Mouse (Mus musculus) myocyte (in vitro differentiated cells): ENCODE data around the gene Dmbx1. TPM values are rescaled to one million over a fixed set of nuclear protein-coding genes. Genes with fewer than 3 reads are reported as not detected.
A peak's percentile ranks its signal among the peaks of the same experiment; 100 is the strongest.

ENCODE experiments used
- H3K27me3 ChIP-seq: one replicate; pipeline ENCODE4 v1.6.1; 2011; ENCODE audit not compliant: control insufficient read depth, insufficient read depth, insufficient read length
- H3K36me3 ChIP-seq: one replicate; pipeline ENCODE4 v1.6.1; 2011; ENCODE audit not compliant: control insufficient read depth, insufficient read depth
- H3K4me2 ChIP-seq: one replicate; pipeline ENCODE4 v1.6.1; 2011; ENCODE audit warnings: low read depth, control low read depth
- H3K4me3 ChIP-seq: one replicate; pipeline ENCODE4 v1.5.1; 2011; ENCODE audit warnings: mild to moderate bottlenecking, control low read depth, moderate library complexity
- H3K79me2 ChIP-seq: one replicate; pipeline ENCODE4 v1.6.1; 2011; ENCODE audit not compliant: control insufficient read depth, insufficient read depth
- H3ac ChIP-seq: one replicate; pipeline ENCODE4 v1.6.1; 2011; ENCODE audit not compliant: control insufficient read depth, insufficient read length
- CEBPB ChIP-seq: IDR thresholded peaks from 2 replicates; pipeline ENCODE4 v1.6.1; 2011; ENCODE audit warnings: mild to moderate bottlenecking, moderate library complexity; ENCODE audit not compliant: poor library complexity, insufficient read depth, severe bottlenecking
- E2F4 ChIP-seq: IDR thresholded peaks from one replicate; pipeline ENCODE4 v1.6.1; 2011; ENCODE audit warnings: mild to moderate bottlenecking, control low read depth, moderate library complexity; ENCODE audit not compliant: insufficient read depth
- MAX ChIP-seq: IDR thresholded peaks from one replicate; pipeline ENCODE4 v1.6.1; 2011; ENCODE audit warnings: low read depth, mild to moderate bottlenecking, control low read depth
- MYOD1 ChIP-seq, 3 experiments: IDR thresholded peaks; one replicate each; pipeline ENCODE4 v1.6.1; 2011; ENCODE audit warnings: control low read depth in 2 of 3, low read depth in 2 of 3, mild to moderate bottlenecking in 2 of 3, moderate library complexity in 1 of 3; ENCODE audit not compliant: insufficient read length in 2 of 3, control insufficient read depth in 1 of 3
- MYOG ChIP-seq, 3 experiments: IDR thresholded peaks; one replicate each; pipeline ENCODE4 v1.6.1; 2011; ENCODE audit warnings: control low read depth in 2 of 3, low read depth in 2 of 3, mild to moderate bottlenecking in 2 of 3; ENCODE audit not compliant: insufficient read length in 2 of 3, control insufficient read depth in 1 of 3, insufficient read depth in 1 of 3
- POLR2A ChIP-seq: IDR thresholded peaks from one replicate; pipeline ENCODE4 v1.6.1; 2011; ENCODE audit warnings: low read depth, mild to moderate bottlenecking, control low read depth, moderate library complexity; ENCODE audit not compliant: insufficient read length
- POLR2AphosphoS2 ChIP-seq: IDR thresholded peaks from one replicate; pipeline ENCODE4 v1.6.1; 2011; ENCODE audit warnings: low read depth, control low read depth; ENCODE audit not compliant: insufficient read length
- REST ChIP-seq: IDR thresholded peaks from one replicate; pipeline ENCODE4 v1.6.1; 2011; ENCODE audit warnings: mild to moderate bottlenecking, control low read depth, moderate library complexity; ENCODE audit not compliant: insufficient read depth, insufficient read length
- SRF ChIP-seq: IDR thresholded peaks from one replicate; pipeline ENCODE4 v1.6.1; 2011; ENCODE audit warnings: low read depth; ENCODE audit not compliant: control insufficient read depth, insufficient read length
- TCF12 ChIP-seq: IDR thresholded peaks from one replicate; pipeline ENCODE4 v1.6.1; 2011; ENCODE audit warnings: mild to moderate bottlenecking, control low read depth; ENCODE audit not compliant: poor library complexity, insufficient read depth, severe bottlenecking
- TCF3 ChIP-seq: IDR thresholded peaks from one replicate; pipeline ENCODE4 v1.6.1; 2011; ENCODE audit warnings: low read depth, control low read depth; ENCODE audit not compliant: insufficient read length
- USF1 ChIP-seq: IDR thresholded peaks from one replicate; pipeline ENCODE4 v1.6.1; 2011; ENCODE audit warnings: low read depth, mild to moderate bottlenecking, control low read depth, moderate library complexity
- polyA plus RNA-seq: library from polyadenylated mRNA; unstranded; fragments of >200 nt; fragmentation: generic; extraction: Trizol; gene quantifications from one replicate; pipeline ENCODE4 v1.2.1, GENCODE M21; 2012; ENCODE audit warnings: missing spikeins

The Dmbx1 gene
- polyA plus RNA-seq, 1 experiment, result 0.01 TPM

DNA sequence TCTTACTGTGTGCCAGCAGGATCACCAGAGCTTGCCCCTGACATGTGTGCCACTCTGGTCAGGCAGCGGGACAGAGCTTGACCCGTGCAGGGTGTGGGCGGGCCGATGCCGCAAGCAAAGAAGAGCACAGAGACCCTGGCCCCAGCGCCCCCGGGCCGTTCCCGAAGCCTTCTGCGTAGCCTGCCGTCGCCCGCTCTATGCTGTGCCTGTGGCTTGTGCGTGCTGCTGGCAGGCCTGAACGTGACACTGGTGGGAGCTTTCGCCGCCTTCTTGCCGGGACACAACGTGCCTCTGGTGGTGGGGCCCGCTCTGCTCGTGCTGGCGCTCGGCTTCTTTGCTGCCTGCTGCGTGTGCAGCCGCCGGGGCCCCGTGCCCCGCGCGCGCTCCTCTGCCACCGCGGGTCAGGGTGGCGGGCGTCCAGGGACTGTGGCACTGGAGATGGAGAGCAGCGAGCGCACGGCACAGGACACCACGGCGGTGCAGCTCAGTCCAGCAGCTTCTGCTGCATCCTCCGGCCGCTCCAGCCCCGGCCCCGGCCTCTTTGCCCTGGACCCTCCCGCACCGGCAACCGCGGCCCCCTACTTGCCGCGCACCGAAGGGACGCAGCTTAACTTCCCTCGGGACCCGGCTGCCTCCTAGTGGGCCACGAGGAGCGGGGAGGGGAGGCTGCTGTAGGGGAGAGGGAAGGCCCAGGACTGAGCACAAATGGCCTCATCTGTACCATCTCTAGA lies 41.7 kb downstream of the Dmbx1 start:
- H3K4me3 ChIP-seq, result no peak overlapping the region

DNA sequence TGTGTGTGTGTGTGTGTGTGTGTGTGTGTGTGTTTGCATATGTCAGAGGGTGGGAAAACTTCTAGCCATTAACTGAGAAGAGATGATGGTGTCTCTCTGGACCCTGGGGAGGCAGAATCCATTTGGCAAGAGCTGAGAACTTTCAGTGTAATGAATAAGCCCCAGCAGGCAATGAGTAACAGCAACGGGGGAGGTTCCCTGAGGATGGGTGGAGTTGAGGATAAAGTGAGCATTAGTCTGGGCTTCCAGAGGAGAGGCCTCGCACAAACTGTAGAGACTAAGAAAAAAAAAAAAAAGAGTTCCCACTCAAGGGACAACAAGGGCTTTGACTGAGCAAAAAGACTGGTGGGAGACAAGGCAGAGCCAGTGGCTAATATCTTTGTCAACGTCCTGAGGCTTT lies 45.4 kb downstream of the Dmbx1 start:
- no peak overlapping the region for H3K4me3 ChIP-seq
- peaks cover 65% of the 10 kb centered on the region for H3K27me3 ChIP-seq
- no peak overlapping the region for H3K4me2 ChIP-seq
- H3K79me2 ChIP-seq, result no peaks in the 10 kb centered on the region
- H3K36me3 ChIP-seq, result no peaks in the 10 kb centered on the region
- no peak for TF ChIP-seq SRF
- no peak for TF ChIP-seq E2F4
- no peak for TF ChIP-seq MAX
- no peak for TF ChIP-seq POLR2AphosphoS2
- no peak for TF ChIP-seq POLR2A
- no peak for TF ChIP-seq USF1
- no peak for TF ChIP-seq MYOD1 (IDR thresholded peaks at IDR 0.05; ENCODE audit: control insufficient read depth in 1 of 3, insufficient read length in 2 of 3, low read depth in 2 of 3)
- TF ChIP-seq CEBPB, result no peak
- TF ChIP-seq MYOG (IDR thresholded peaks at IDR 0.05; ENCODE audit: control insufficient read depth in 1 of 3, insufficient read depth in 1 of 3, insufficient read length in 2 of 3, low read depth in 2 of 3), result no peak
- no peak for TF ChIP-seq TCF3
- no peak for TF ChIP-seq TCF12
- H3ac ChIP-seq, result no peak overlapping the region

More for the DNA sequence above, 41.7 kb downstream of the Dmbx1 start:
- Histone ChIP-seq H3ac (no peak overlapping the region), H3K4me2 (no peak overlapping the region), H3K27me3 (peaks cover 64% of the 10 kb centered on the region), H3K79me2 (no peaks in the 10 kb centered on the region), H3K36me3 (no peaks in the 10 kb centered on the region)
- TF ChIP-seq MYOG (IDR thresholded peaks at IDR 0.05; ENCODE audit: control insufficient read depth in 1 of 3, insufficient read depth in 1 of 3, insufficient read length in 2 of 3, low read depth in 2 of 3) (no peak), POLR2A (no peak), MAX (no peak), E2F4 (no peak), TCF3 (no peak), CEBPB (no peak), SRF (no peak), TCF12 (no peak), MYOD1 (IDR thresholded peaks at IDR 0.05; ENCODE audit: control insufficient read depth in 1 of 3, insufficient read length in 2 of 3, low read depth in 2 of 3) (no peak), REST (no peak), USF1 (no peak), POLR2AphosphoS2 (no peak)

DNA sequence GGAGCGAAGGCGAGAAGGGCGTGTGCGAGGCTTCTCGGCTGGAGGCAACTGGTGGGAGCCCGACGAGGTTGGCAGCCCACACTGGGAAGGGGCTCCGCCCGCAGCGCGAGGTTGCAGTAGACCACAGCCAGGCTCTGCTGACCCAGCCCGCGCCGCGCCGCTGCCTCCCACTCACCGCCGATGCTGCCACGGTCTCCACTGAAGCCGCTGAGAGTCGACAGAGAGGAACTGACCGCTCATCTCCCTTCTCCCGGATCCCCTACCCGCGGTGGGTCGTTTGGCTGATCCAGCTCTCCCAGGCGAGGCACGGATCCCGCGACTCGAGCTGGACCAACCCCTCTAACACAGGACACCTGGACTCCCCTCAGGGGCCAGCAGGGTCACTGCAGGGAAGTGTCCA lies 49.2 kb downstream of the Dmbx1 start, which contains the start of gene 6430628N08Rik:
TSS of gene 6430628N08Rik (plus strand) at position 113 of the 400 bp plus-strand sequence.
- Histone ChIP-seq H3K36me3 (no peaks in the 10 kb centered on the region), H3K4me2 (peak within 1 kb of the TSS; percentile 30), H3K4me3 (no peak within 1 kb of the TSS), H3ac (no peak within 1 kb of the TSS), H3K79me2 (no peaks in the 10 kb centered on the region), H3K27me3 (peaks cover 35% of the 10 kb centered on the region)
- TF ChIP-seq MAX (no peak), TCF12 (no peak), SRF (no peak), USF1 (no peak), REST (no peak), TCF3 (no peak), MYOG (IDR thresholded peaks at IDR 0.05; ENCODE audit: control insufficient read depth in 1 of 3, insufficient read depth in 1 of 3, insufficient read length in 2 of 3, low read depth in 2 of 3) (no peak), MYOD1 (IDR thresholded peaks at IDR 0.05; ENCODE audit: control insufficient read depth in 1 of 3, insufficient read length in 2 of 3, low read depth in 2 of 3) (no peak), POLR2A (no peak), E2F4 (no peak), CEBPB (no peak), POLR2AphosphoS2 (no peak)

DNA sequence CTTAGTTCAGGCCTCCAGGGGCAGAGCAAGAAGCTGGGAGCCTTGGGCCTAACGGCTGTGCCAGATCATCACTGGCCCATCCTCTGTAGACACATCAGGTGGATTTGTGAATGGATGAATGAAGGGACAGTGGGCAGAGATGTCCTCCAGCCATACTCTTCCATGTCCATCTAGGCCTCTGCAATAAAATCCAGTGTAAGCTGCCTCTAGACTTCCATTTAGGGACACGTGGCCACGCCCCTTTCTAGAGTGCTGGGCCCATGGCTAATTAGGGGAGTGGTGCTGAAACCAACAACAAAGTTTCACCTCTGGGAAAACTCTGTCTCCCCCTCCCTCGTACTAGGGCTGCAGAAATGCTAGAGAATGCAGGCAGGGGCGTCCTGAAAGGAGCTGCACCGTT lies 49.7 kb downstream of the Dmbx1 start:
- Histone ChIP-seq H3K4me2 (peak overlapping the region; percentile 30), H3K4me3 (no peak overlapping the region), H3K36me3 (no peaks in the 10 kb centered on the region), H3K27me3 (peaks cover 35% of the 10 kb centered on the region), H3ac (no peak overlapping the region), H3K79me2 (no peaks in the 10 kb centered on the region)
- TF ChIP-seq MYOG (IDR thresholded peaks at IDR 0.05; ENCODE audit: control insufficient read depth in 1 of 3, insufficient read depth in 1 of 3, insufficient read length in 2 of 3, low read depth in 2 of 3) (no peak), MAX (no peak), MYOD1 (IDR thresholded peaks at IDR 0.05; ENCODE audit: control insufficient read depth in 1 of 3, insufficient read length in 2 of 3, low read depth in 2 of 3) (no peak), SRF (no peak), CEBPB (no peak), USF1 (no peak), TCF12 (no peak), REST (no peak), POLR2AphosphoS2 (no peak), TCF3 (no peak), E2F4 (no peak), POLR2A (no peak)
